Mouse (Mus musculus): ENCODE measurements around the gene Ston2.

- TF ChIP-seq TCF12 (IDR thresholded peaks at IDR 0.05; ENCODE audit: insufficient read depth, poor library complexity, severe bottlenecking) (no peak), POLR2A (IDR thresholded peaks at IDR 0.05; ENCODE audit: insufficient read length, low read depth) (no peak), POLR2AphosphoS2 (IDR thresholded peaks at IDR 0.05; ENCODE audit: insufficient read length, low read depth) (no peak), USF1 (IDR thresholded peaks at IDR 0.05; ENCODE audit: low read depth) (no peak), MYOG (IDR thresholded peaks at IDR 0.05; ENCODE audit: control insufficient read depth in 1 of 3, insufficient read depth in 1 of 3, insufficient read length in 2 of 3, low read depth in 2 of 3) (no peak), SRF (IDR thresholded peaks at IDR 0.05; ENCODE audit: control insufficient read depth, insufficient read length, low read depth) (no peak), CEBPB (IDR thresholded peaks at IDR 0.05; ENCODE audit: insufficient read depth, poor library complexity, severe bottlenecking) (no peak), E2F4 (IDR thresholded peaks at IDR 0.05; ENCODE audit: insufficient read depth) (no peak), MAX (IDR thresholded peaks at IDR 0.05; ENCODE audit: low read depth) (no peak), MYOD1 (IDR thresholded peaks at IDR 0.05; ENCODE audit: control insufficient read depth in 1 of 3, insufficient read length in 2 of 3, low read depth in 2 of 3) (no peak)
Measured at GRCm38 (mm10) chr12:91742916-91743315, 45.3 kb downstream of the Ston2 start.
